Mouse (Mus musculus) limb, embryonic 15.5 days (tissue): ENCODE measurements around the gene Arhgef10l. TPM values are rescaled to one million over a fixed set of nuclear protein-coding genes. Genes with fewer than 3 reads are reported as not detected.

Experiments used
- ATAC-seq: fragments of 200-750 bp; cut with Nextera tagmentation; 2 replicates; pipeline ENCODE4 v1.8.0; 2017; ENCODE audit warnings: low read depth, moderate TSS enrichment; ENCODE audit not compliant: insufficient number of reproducible peaks, low FRiP score, low TSS enrichment
- H3K27ac ChIP-seq: fragments of 300-500 bp; sonication (generic); 2 replicates; pipeline ENCODE4 v1.5.1; 2015; ENCODE audit warnings: moderate library complexity, mild to moderate bottlenecking, inconsistent platforms
- H3K27me3 ChIP-seq: fragments of 300-500 bp; sonication (generic); 2 replicates; pipeline ENCODE4 v1.6.1; 2015; ENCODE audit warnings: inconsistent platforms
- H3K36me3 ChIP-seq: fragments of 300-500 bp; sonication (generic); 2 replicates; pipeline ENCODE4 v1.6.1; 2015; ENCODE audit warnings: inconsistent platforms
- H3K4me1 ChIP-seq: fragments of 300-500 bp; sonication (generic); 2 replicates; pipeline ENCODE4 v1.6.1; 2015; ENCODE audit warnings: inconsistent platforms
- H3K4me2 ChIP-seq: fragments of 300-500 bp; sonication (generic); 2 replicates; pipeline ENCODE4 v1.6.1; 2015; ENCODE audit warnings: mild to moderate bottlenecking, inconsistent platforms
- H3K4me3 ChIP-seq: fragments of 300-500 bp; sonication (generic); 2 replicates; pipeline ENCODE4 v1.5.1; 2015; ENCODE audit warnings: mild to moderate bottlenecking, inconsistent platforms
- H3K9ac ChIP-seq: fragments of 300-500 bp; sonication (generic); 2 replicates; pipeline ENCODE4 v1.6.1; 2015; ENCODE audit warnings: inconsistent platforms
- H3K9me3 ChIP-seq: fragments of 300-500 bp; sonication (generic); 2 replicates; pipeline ENCODE4 v1.6.1; 2016; ENCODE audit warnings: inconsistent platforms
- WGBS: fragments of 180-500 bp; shearing (Covaris S2); methylation state at CpG from one replicate; pipeline ENCODE4 v1.1.7; 2015; 5-methylcytosine and 5-hydroxymethylcytosine counted together
- polyA plus RNA-seq: library from polyadenylated mRNA; unstranded; fragments of >200 nt; fragmentation: Nextera tagmentation; extraction: Ambion mirVana; gene quantifications from 2 replicates; pipeline ENCODE4 v1.2.1, GENCODE M21; 2015

Gene Arhgef10l
- polyA plus RNA-seq, 1 experiment from 2014 or later = 22.4 TPM

DNA sequence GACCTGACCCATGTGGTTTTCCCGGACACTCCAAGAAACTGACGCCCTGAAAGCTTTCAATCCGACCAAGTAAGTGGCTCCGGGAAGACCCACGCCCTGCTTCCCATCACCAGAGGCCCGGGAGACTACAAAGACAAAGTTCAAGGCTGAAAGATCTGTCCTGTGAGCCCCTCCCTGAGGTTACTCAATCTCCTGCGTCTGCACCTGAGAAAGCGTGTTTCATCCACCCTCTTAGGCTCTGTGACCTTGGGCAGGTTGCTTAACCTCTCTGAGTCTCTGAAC is 25.6 kb downstream of the Arhgef10l start:
- Histone ChIP-seq H3K9me3 (no peaks in the 10 kb centered on the region), H3K36me3 (no peaks in the 10 kb centered on the region), H3K27me3 (no peaks in the 10 kb centered on the region), H3K4me1 (peaks cover 12% of the 10 kb centered on the region), H3K9ac (no peak overlapping the region), H3K4me2 (no peak overlapping the region), H3K4me3 (no peak overlapping the region), H3K27ac (no peak overlapping the region)
- ATAC-seq = no peak
- WGBS = 74% methylated on average over 8 of the region's 8 CpGs

DNA sequence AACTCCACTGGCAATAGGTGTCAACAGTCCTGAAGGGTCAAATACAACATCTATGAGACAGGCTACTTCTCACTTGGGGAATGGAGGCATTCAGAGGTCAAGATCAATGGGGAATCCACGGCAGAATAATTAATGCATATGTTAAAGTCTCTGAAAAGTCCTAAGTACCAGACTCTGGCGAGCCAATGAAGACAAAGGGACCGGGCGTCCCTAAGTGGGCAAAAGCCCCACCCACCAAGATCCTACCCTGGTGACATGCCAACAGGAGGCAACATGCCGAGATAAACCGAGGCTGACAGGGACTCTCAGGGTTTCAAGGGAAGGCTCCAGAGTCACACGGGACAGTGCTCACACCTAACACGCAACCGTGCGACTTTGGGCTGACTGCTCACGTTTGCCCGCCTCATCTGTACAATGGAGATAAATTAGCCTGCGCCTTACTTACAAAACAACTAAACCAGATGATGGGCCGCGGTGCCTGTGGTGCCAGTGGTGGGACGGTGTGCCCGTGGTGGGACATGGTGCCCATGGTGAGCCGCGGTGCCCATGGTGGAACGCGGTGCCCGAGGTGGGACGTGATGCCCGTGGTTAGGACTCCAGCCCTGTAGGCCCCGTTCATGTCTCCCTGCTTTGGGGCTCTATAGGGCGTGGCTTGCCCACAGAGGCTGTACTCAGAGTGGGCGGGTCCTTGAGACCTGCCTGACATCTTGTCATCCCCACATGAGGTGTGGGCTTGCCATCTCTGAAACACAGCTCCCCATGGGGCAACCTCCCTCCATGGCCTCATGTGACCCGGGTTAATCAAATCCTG is 26.2 kb downstream of the Arhgef10l start:
- no peak for ATAC-seq
- H3K36me3 ChIP-seq = no peaks in the 10 kb centered on the region
- no peak overlapping the region for H3K9ac ChIP-seq
- H3K27ac ChIP-seq = no peak overlapping the region
- no peaks in the 10 kb centered on the region for H3K9me3 ChIP-seq
- no peak overlapping the region for H3K4me3 ChIP-seq
- peaks cover 17% of the 10 kb centered on the region for H3K4me1 ChIP-seq
- H3K27me3 ChIP-seq = no peaks in the 10 kb centered on the region
- H3K4me2 ChIP-seq = no peak overlapping the region
- 89% methylated on average over 28 of the region's 28 CpGs for WGBS

DNA sequence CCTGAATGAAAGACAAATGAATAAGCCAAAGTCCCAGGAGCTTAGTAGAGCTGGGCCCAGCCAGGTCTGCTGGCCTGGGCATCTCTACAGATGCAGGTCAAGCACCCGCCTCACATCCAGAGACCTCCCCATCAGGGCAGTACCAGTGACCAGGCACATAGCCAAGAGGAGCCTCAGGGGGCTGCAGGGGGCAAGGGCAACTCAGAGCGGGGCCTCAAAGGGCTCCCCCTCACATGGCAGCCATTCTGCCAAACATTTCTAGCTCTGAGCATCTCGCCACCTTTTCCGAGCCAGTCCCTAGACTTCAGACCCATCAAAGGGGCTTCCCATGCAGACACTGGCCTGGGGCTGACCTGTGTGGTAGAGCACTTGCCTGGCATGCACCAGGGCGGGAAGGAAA is 27.2 kb downstream of the Arhgef10l start:
- no peak overlapping the region for H3K4me3 ChIP-seq
- no peak overlapping the region for H3K9ac ChIP-seq
- peaks cover 19% of the 10 kb centered on the region for H3K4me1 ChIP-seq
- no peak overlapping the region for H3K27ac ChIP-seq
- H3K4me2 ChIP-seq = no peak overlapping the region
- no peaks in the 10 kb centered on the region for H3K9me3 ChIP-seq
- no peak for ATAC-seq
- H3K27me3 ChIP-seq = no peaks in the 10 kb centered on the region
- H3K36me3 ChIP-seq = no peaks in the 10 kb centered on the region; the same call in 1 of the 2 replicates
- WGBS = 90% methylated on average over 5 of the region's 5 CpGs

DNA sequence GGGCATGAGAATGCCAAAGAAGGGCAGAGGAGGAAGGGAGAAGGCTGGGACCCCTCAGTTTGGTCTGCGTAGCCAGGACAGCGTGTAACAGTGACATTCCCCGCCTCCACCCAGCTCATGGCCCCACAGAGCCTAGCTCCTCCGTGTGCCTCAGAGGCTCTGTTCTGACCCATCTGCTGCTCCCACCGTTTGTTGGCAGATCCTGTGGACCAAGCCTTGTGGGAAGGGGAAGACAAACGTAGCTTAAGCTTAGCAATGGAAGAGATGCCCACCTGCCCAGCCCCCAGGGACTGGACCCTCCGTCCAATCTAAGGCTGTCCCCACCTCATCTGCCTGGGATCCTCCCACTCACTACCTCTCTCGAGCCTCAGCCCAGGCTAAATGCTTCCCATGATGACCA is 28.5 kb downstream of the Arhgef10l start:
- Histone ChIP-seq H3K4me2 (no peak overlapping the region), H3K27ac (no peak overlapping the region), H3K9ac (no peak overlapping the region), H3K36me3 (no peaks in the 10 kb centered on the region; the same call in 1 of the 2 replicates), H3K27me3 (no peaks in the 10 kb centered on the region), H3K9me3 (no peaks in the 10 kb centered on the region), H3K4me1 (peaks cover 19% of the 10 kb centered on the region), H3K4me3 (no peak overlapping the region)
- 72% methylated on average over 8 of the region's 8 CpGs for WGBS
- ATAC-seq = no peak

DNA sequence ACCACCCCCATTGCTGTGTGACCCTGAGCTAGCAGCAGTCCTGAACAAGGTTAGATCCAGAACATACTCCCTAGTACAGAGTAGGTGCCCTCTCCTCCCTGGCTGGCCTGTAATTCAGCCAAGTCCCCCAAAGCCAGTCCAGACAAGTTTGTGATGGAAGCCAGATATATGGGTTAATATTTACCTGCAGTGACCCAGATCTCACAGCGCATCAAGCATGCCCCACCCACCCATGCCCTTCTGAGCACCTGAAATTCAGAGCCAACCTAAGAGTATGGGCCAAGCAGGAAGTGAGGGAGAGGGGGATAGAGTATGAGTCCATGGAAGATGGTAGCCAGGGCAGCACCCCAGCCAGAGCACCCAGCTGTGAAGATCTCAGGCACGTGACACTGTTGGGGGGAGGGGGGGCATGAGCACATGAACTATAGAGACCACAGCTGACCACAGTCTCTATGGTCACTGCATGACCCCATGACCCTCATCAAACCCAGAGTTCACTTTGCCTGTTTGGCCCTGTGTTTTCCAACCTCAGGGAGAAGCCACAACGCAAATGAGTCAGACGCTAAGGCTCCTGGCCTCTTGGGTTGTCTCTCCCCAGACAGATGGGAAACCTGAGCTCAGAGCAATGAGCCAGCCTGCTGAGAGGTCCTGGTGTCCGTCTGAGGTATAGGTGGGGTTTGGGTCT is 29.4 kb downstream of the Arhgef10l start:
- peaks cover 17% of the 10 kb centered on the region for H3K4me1 ChIP-seq
- no peak overlapping the region for H3K9ac ChIP-seq
- H3K4me3 ChIP-seq = no peak overlapping the region
- 60% methylated on average over 5 of the region's 5 CpGs for WGBS
- H3K27me3 ChIP-seq = no peaks in the 10 kb centered on the region
- no peaks in the 10 kb centered on the region for H3K9me3 ChIP-seq
- no peak overlapping the region for H3K27ac ChIP-seq
- no peaks in the 10 kb centered on the region; the same call in 1 of the 2 replicates for H3K36me3 ChIP-seq
- H3K4me2 ChIP-seq = no peak overlapping the region
- no peak for ATAC-seq

DNA sequence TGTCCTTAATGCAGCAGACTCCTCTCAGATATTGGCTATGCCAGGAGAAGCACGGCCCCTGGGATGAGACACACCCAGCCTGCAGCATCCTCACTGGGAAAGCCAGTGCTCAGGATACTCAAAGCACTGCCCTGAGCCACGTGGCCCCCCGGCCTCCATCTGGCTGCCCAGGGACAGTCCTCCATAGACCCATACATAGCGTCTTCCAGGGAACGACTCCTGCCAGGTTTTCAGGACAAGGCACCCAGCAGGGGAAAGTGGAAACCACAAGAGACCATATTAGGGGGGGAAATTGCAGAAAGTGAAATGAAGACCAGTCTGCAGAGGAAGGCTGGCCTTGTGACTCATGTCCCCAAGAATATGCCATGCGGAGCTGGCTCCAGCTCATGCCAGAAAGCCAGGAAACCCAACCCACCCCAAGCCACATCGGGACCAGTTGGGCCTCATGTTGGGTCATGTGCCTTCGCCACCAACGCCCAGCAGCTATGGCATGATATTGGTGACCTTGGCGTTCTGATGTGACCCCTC is 30.9 kb downstream of the Arhgef10l start:
- Histone ChIP-seq H3K4me1 (peaks cover 23% of the 10 kb centered on the region), H3K27me3 (no peaks in the 10 kb centered on the region), H3K4me3 (no peak overlapping the region), H3K27ac (no peak overlapping the region), H3K4me2 (no peak overlapping the region), H3K36me3 (no peaks in the 10 kb centered on the region; the same call in 1 of the 2 replicates), H3K9me3 (no peaks in the 10 kb centered on the region), H3K9ac (no peak overlapping the region)
- ATAC-seq = no peak
- 80% methylated on average over 10 of the region's 10 CpGs for WGBS

DNA sequence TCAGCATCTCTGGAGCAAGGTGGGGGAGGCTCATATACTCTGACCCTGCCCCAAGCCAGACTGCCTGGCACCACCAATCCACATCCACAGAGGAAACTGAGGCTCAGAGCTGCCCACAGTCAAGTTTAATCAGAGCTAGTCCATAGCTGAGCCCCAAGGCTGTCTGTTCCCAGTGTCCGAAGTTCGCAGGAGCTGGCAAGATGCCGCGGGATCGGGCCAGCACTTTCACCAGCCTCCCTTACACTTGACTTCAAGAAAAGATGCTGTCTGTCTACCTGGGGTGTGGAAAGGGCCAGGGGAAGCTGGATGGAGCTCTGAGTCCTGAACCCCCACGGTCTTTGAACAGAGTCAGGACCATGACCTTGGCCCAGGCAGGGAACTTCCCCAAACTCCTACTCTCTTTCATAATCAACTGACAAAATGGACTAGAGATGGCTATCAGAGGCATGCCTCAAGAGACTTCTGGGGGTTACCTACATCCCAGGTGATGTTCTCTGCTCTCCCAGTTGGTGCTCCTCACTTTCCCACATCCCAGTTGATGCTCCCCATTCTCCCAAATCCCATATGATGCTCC is 34.4 kb downstream of the Arhgef10l start:
- WGBS = 81% methylated on average over 6 of the region's 6 CpGs
- Histone ChIP-seq H3K27ac (peak overlapping the region; percentile 69), H3K9ac (no peak overlapping the region), H3K27me3 (no peaks in the 10 kb centered on the region), H3K4me2 (no peak overlapping the region), H3K36me3 (no peaks in the 10 kb centered on the region; the same call in 1 of the 2 replicates), H3K4me1 (peaks cover 40% of the 10 kb centered on the region), H3K9me3 (no peaks in the 10 kb centered on the region), H3K4me3 (no peak overlapping the region)
- no peak for ATAC-seq

DNA sequence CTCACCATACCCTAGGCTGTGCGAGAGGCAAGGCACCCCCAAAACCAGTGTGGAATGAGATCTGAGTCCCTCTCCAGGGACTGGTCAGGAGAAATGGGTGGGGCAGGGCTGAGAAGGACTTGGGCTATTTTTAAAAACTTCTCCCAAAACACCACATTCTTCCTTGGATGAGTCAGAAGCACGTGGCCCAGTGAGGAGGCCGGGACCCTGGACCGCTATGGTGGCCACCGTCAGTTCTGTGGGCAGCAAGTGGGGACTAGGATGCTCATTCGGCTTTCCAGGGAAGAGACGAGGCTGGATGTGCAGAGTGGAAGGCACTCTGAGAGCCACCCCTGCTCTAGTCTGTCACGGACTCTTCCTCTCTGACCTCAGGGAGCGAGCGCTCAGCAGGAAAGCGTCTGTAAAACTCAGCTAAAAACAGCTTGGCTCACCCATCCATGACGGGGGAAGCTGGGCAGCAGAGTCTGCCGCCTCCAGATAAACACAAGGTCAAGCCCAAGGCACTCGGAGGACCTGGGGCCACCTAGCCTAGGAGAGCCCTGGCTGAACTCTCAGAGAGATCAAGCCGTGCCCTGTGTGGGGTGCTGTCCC is 35.1 kb downstream of the Arhgef10l start:
- H3K4me1 ChIP-seq = peaks cover 40% of the 10 kb centered on the region
- no peak overlapping the region for H3K9ac ChIP-seq
- no peak overlapping the region for H3K4me3 ChIP-seq
- no peaks in the 10 kb centered on the region for H3K9me3 ChIP-seq
- peak; percentile 11; the same call in 1 of the 2 replicates for ATAC-seq
- no peaks in the 10 kb centered on the region for H3K27me3 ChIP-seq
- peak overlapping the region; percentile 69 for H3K27ac ChIP-seq
- WGBS = 42% methylated on average over 15 of the region's 15 CpGs
- no peaks in the 10 kb centered on the region; the same call in 1 of the 2 replicates for H3K36me3 ChIP-seq
- H3K4me2 ChIP-seq = no peak overlapping the region

DNA sequence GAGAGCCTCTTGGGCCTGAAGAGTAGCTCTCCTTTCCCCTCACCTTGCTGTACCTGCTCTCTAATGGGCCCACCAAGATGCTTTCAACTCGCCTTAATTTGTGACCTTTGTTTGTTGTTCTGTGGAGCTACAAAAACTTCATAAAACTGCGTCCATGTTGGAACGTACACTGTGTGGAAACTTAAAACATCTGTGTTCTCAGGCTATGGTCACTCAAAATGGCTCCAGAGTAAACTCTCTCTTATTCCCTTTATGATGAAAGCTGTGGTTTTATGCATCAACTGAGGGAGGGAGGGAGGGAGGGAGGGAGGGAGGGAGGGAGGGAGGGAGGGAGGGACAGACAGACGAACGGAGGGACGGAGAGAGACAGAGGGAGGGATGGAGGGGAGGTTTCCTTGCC is 35.7 kb downstream of the Arhgef10l start:
- no peak for ATAC-seq
- Histone ChIP-seq H3K9ac (no peak overlapping the region), H3K27ac (peak overlapping the region; percentile 5; the same call in 1 of the 2 replicates), H3K36me3 (no peaks in the 10 kb centered on the region; the same call in 1 of the 2 replicates), H3K4me2 (no peak overlapping the region), H3K27me3 (no peaks in the 10 kb centered on the region), H3K4me1 (peaks cover 44% of the 10 kb centered on the region), H3K9me3 (no peaks in the 10 kb centered on the region), H3K4me3 (no peak overlapping the region)
- WGBS = 37% methylated on average over 6 of the region's 6 CpGs

DNA sequence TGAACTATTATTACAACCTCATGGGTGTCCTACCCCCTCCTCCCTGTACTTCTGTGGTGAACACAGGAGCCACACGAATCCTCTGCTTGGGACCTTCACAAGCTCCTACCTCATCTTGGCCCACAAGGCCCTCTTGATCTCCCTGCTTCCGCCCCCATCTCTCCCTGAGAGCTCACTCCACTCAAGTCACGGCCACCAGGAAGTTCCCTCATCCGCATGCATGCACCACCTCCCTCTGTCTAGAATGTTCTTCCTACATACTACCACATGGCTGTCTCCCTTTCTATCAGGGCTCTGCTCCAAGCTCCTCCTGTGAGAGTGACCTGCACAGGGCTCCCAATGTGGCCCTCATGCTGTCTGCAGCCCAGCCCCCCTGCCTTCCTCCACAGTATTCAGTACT is 36.8 kb downstream of the Arhgef10l start:
- Histone ChIP-seq H3K4me1 (peaks cover 48% of the 10 kb centered on the region), H3K4me2 (no peak overlapping the region)
- WGBS = 56% methylated on average over 4 of the region's 4 CpGs

DNA sequence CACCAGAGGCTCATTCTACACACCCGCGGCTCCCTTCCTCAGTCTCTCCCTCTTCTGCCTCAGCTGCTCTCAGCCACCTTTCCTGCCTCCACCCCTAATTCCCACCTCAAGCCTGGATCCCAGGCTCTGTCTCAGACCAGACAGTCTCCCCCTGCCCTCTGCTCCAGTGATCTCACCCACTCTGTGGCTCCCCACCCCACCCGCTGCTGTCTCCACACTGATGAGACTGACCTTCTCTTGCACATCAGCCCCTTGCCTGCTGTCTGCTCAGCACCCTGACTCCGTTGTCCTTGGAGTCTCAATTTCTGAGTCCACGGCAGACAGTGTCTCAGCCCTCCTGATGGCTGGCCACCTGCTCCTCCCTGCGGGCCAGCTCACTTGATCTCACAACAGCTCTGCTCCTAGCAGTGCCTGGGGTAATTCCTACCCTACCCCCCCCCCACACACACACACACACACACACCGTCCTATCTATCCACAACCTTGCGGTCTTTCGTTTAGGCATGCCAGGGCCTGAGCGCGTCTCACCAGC is 37.3 kb downstream of the Arhgef10l start:
- peak overlapping the region; percentile 17; the same call in 1 of the 2 replicates for H3K27ac ChIP-seq
- H3K27me3 ChIP-seq = no peaks in the 10 kb centered on the region
- no peak overlapping the region for H3K9ac ChIP-seq
- 53% methylated on average over 11 of the region's 11 CpGs for WGBS
- H3K4me3 ChIP-seq = no peak overlapping the region
- no peaks in the 10 kb centered on the region for H3K9me3 ChIP-seq
- no peaks in the 10 kb centered on the region for H3K36me3 ChIP-seq
- ATAC-seq = no peak
- H3K4me2 ChIP-seq = no peak overlapping the region
- peaks cover 53% of the 10 kb centered on the region for H3K4me1 ChIP-seq

More for the DNA sequence above, 36.8 kb downstream of the Arhgef10l start:
- H3K27me3 ChIP-seq = no peaks in the 10 kb centered on the region
- peak overlapping the region; percentile 17; the same call in 1 of the 2 replicates for H3K27ac ChIP-seq
- no peaks in the 10 kb centered on the region for H3K9me3 ChIP-seq
- H3K4me3 ChIP-seq = no peak overlapping the region
- H3K9ac ChIP-seq = no peak overlapping the region
- H3K36me3 ChIP-seq = no peaks in the 10 kb centered on the region; the same call in 1 of the 2 replicates
- ATAC-seq = no peak
